Mouse (Mus musculus): ENCODE data around the gene Hist1h2bh. TPM values are rescaled to one million over a fixed set of nuclear protein-coding genes. Genes with fewer than 3 reads are reported as not detected.
"Not testable (repeated sequence)": the region's sequence is repeated elsewhere in the genome, so short reads cannot be mapped to it uniquely, and the experiment has no call there.

Gene Hist1h2bh
- polyA plus RNA-seq, 2 experiments from 2014 or later = 0.41 to 0.66 TPM

GRCm38 (mm10) chr13:23573034-23573897 lies 30.1 kb upstream of the Hist1h2bh start:
- ATAC-seq = not testable (repeated sequence)

GRCm38 (mm10) chr13:23572218-23573033 lies 29.2 kb upstream of the Hist1h2bh start:
- no peak for ATAC-seq

GRCm38 (mm10) chr13:23571504-23572217 lies 28.5 kb upstream of the Hist1h2bh start:
- not testable (repeated sequence) for ATAC-seq

GRCm38 (mm10) chr13:23571022-23571503 lies 27.9 kb upstream of the Hist1h2bh start, which contains the start of the genes Hist1h2ae and Hist1h2bg:
Hist1h2ae (minus strand) TSS chr13:23571220.
Hist1h2bg (plus strand) TSS chr13:23571396.
- peak; percentile 82 for ATAC-seq

- peak; percentile 7 for ATAC-seq
Observed at GRCm38 (mm10) chr13:23570261-23571021, 27.2 kb upstream of the Hist1h2bh start.

- ATAC-seq = no peak
Observed at GRCm38 (mm10) chr13:23564482-23564881, 21.3 kb upstream of the Hist1h2bh start.

- ATAC-seq = peak; percentile 18
Observed at GRCm38 (mm10) chr13:23562699-23563462, 19.7 kb upstream of the Hist1h2bh start.

- peak; percentile 93 for ATAC-seq
Observed at GRCm38 (mm10) chr13:23561883-23562659, 18.9 kb upstream of the Hist1h2bh start, which contains the start of gene Hist1h3e. Hist1h3e (minus strand) TSS chr13:23562369.

- ATAC-seq = peak; percentile 8
Observed at GRCm38 (mm10) chr13:23561531-23561882, 18.3 kb upstream of the Hist1h2bh start.

GRCm38 (mm10) chr13:23560699-23561098 lies 17.5 kb upstream of the Hist1h2bh start:
- not testable (repeated sequence) for ATAC-seq

GRCm38 (mm10) chr13:23556906-23557305 lies 13.7 kb upstream of the Hist1h2bh start:
- no peak for ATAC-seq

- peak; percentile 71 for ATAC-seq
Observed at GRCm38 (mm10) chr13:23555839-23556416, 12.7 kb upstream of the Hist1h2bh start.

GRCm38 (mm10) chr13:23554925-23555838 lies 12.0 kb upstream of the Hist1h2bh start:
- ATAC-seq = peak; percentile 66

GRCm38 (mm10) chr13:23554393-23554792 lies 11.2 kb upstream of the Hist1h2bh start:
- ATAC-seq = no peak

GRCm38 (mm10) chr13:23552962-23553361 lies 9.8 kb upstream of the Hist1h2bh start, which contains the start of gene Hist1h1d:
Hist1h1d (plus strand) TSS chr13:23553262.
- no peak for ATAC-seq

GRCm38 (mm10) chr13:23551931-23552914 lies 9.0 kb upstream of the Hist1h2bh start:
- ATAC-seq = no peak
